Mouse (Mus musculus) MEL (cell line): ENCODE results near the gene Kcnj6. TPM values are rescaled to one million over a fixed set of nuclear protein-coding genes. Genes with fewer than 3 reads are reported as not detected.

Experiments
- DNase-seq: peaks from one replicate; pipeline ENCODE4 v3.0.0; 2011; ENCODE audit warnings: low read depth, low spot score
- H3K27ac ChIP-seq: 2 replicates; pipeline ENCODE4 v1.5.1; 2012; ENCODE audit warnings: low read depth, mild to moderate bottlenecking, control low read depth, low read length, moderate library complexity; ENCODE audit not compliant: control insufficient read depth
- H3K27me3 ChIP-seq, 2 experiments: fragments of 150-350 bp in 1 of 2; sonication (generic) in 1 of 2; 2 replicates each; pipeline ENCODE4 v1.6.1; 2012; ENCODE audit warnings: low read length in 2 of 2, mild to moderate bottlenecking in 2 of 2, improper control_type of control experiment in 1 of 2, moderate library complexity in 1 of 2; ENCODE audit not compliant: insufficient read depth in 2 of 2, control insufficient read depth in 1 of 2
- H3K36me3 ChIP-seq, 2 experiments: 2 replicates each; pipeline ENCODE4 v1.6.1; 2012 to 2014; ENCODE audit warnings: low read length in 2 of 2, improper control_type of control experiment in 1 of 2, inconsistent platforms in 1 of 2, mild to moderate bottlenecking in 1 of 2; ENCODE audit not compliant: insufficient read depth in 2 of 2, control insufficient read depth in 1 of 2
- H3K4me1 ChIP-seq, 2 experiments: fragments of 150-350 bp in 1 of 2; sonication (generic) in 1 of 2; 2 replicates each; pipeline ENCODE4 v1.6.1; 2012; ENCODE audit warnings: low read length in 2 of 2, improper control_type of control experiment in 1 of 2, mild to moderate bottlenecking in 1 of 2; ENCODE audit not compliant: insufficient read depth in 2 of 2, control insufficient read depth in 1 of 2
- H3K4me3 ChIP-seq, 2 experiments: fragments of 150-350 bp in 1 of 2; sonication (generic) in 1 of 2; 2 replicates each; pipeline ENCODE4 v1.5.1; 2012; ENCODE audit warnings: low read depth in 2 of 2, low read length in 2 of 2, mild to moderate bottlenecking in 2 of 2, moderate library complexity in 2 of 2, control low read depth in 1 of 2, improper control_type of control experiment in 1 of 2; ENCODE audit not compliant: control insufficient read depth in 1 of 2, insufficient read depth in 1 of 2
- H3K79me2 ChIP-seq: 2 replicates; pipeline ENCODE4 v1.6.1; 2012; ENCODE audit warnings: mild to moderate bottlenecking, low read length, moderate library complexity; ENCODE audit not compliant: control insufficient read depth, poor library complexity, insufficient read depth
- H3K9ac ChIP-seq: 2 replicates; pipeline ENCODE4 v1.6.1; 2012; ENCODE audit warnings: low read depth, mild to moderate bottlenecking, control low read depth, low read length, moderate library complexity; ENCODE audit not compliant: control insufficient read depth, poor library complexity, severe bottlenecking
- H3K9me3 ChIP-seq: fragments of 150-350 bp; sonication (generic); replicated peaks from 2 replicates; pipeline ENCODE4 v1.6.1; 2012; ENCODE audit warnings: mild to moderate bottlenecking, low read length, improper control_type of control experiment, moderate library complexity; ENCODE audit not compliant: insufficient read depth
- BHLHE40 ChIP-seq: IDR thresholded peaks from 2 replicates; pipeline ENCODE4 v1.6.1; 2012; ENCODE audit warnings: low read depth, mild to moderate bottlenecking, inconsistent platforms, low read length, improper control_type of control experiment, borderline replicate concordance
- EP300 ChIP-seq, 2 experiments: IDR thresholded peaks; 2 replicates each; pipeline ENCODE4 v1.6.1; 2011; ENCODE audit warnings: improper control_type of control experiment in 2 of 2, low read length in 2 of 2, low read depth in 1 of 2, mild to moderate bottlenecking in 1 of 2
- ETS1 ChIP-seq: IDR thresholded peaks from 2 replicates; pipeline ENCODE4 v1.6.1; 2012; ENCODE audit warnings: low read depth, mild to moderate bottlenecking, inconsistent platforms, low read length, improper control_type of control experiment, moderate library complexity
- GATA1 ChIP-seq: IDR thresholded peaks from 2 replicates; pipeline ENCODE4 v1.6.1; 2011; ENCODE audit warnings: low read depth, low read length, improper control_type of control experiment
- HCFC1 ChIP-seq: IDR thresholded peaks from 2 replicates; pipeline ENCODE4 v1.6.1; 2012; ENCODE audit warnings: low read depth, mild to moderate bottlenecking, inconsistent platforms, low read length, improper control_type of control experiment, moderate library complexity
- KAT2A ChIP-seq: conservative IDR thresholded peaks from 2 replicates; pipeline ENCODE4 v1.6.1; 2012; ENCODE audit warnings: low read depth, low read length, improper control_type of control experiment, inconsistent platforms
- MAFK ChIP-seq: IDR thresholded peaks from 2 replicates; pipeline ENCODE4 v1.6.1; 2011; ENCODE audit warnings: low read depth, mild to moderate bottlenecking, low read length, improper control_type of control experiment, borderline replicate concordance
- MAZ ChIP-seq: IDR thresholded peaks from 2 replicates; pipeline ENCODE4 v1.6.1; 2012; ENCODE audit warnings: low read depth, mild to moderate bottlenecking, inconsistent platforms, low read length, improper control_type of control experiment
- MXI1 ChIP-seq: IDR thresholded peaks from 2 replicates; pipeline ENCODE4 v1.6.1; 2011; ENCODE audit warnings: mild to moderate bottlenecking, low read depth, low read length, improper control_type of control experiment
- MYC ChIP-seq: IDR thresholded peaks from 2 replicates; pipeline ENCODE4 v1.6.1; 2011; ENCODE audit warnings: low read depth, mild to moderate bottlenecking, low read length, improper control_type of control experiment, moderate library complexity
- NELFE ChIP-seq: IDR thresholded peaks from 2 replicates; pipeline ENCODE4 v1.6.1; 2011; ENCODE audit warnings: low read depth, low read length, improper control_type of control experiment
- POLR2AphosphoS2 ChIP-seq: IDR thresholded peaks from 2 replicates; pipeline ENCODE4 v1.6.1; 2011; ENCODE audit warnings: low read length, improper control_type of control experiment
- POLR2AphosphoS5 ChIP-seq: IDR thresholded peaks from 2 replicates; pipeline ENCODE4 v1.6.1; 2012; ENCODE audit warnings: low read depth, borderline replicate concordance, mild to moderate bottlenecking, inconsistent platforms, low read length, moderate library complexity, mixed read lengths
- RCOR1 ChIP-seq: IDR thresholded peaks from 2 replicates; pipeline ENCODE4 v1.6.1; 2012; ENCODE audit warnings: low read depth, mild to moderate bottlenecking, inconsistent platforms, low read length, improper control_type of control experiment
- SMC3 ChIP-seq: IDR thresholded peaks from 2 replicates; pipeline ENCODE4 v1.6.1; 2011; ENCODE audit warnings: low read depth, low read length, improper control_type of control experiment
- TAL1 ChIP-seq: IDR thresholded peaks from 2 replicates; pipeline ENCODE4 v1.6.1; 2012; ENCODE audit warnings: mild to moderate bottlenecking, inconsistent platforms, low read length, moderate library complexity, mixed read lengths
- TBP ChIP-seq: IDR thresholded peaks from 2 replicates; pipeline ENCODE4 v1.8.0; 2011; ENCODE audit warnings: low read depth, low read length, improper control_type of control experiment
- TCF12 ChIP-seq: IDR thresholded peaks from 2 replicates; pipeline ENCODE4 v1.6.1; 2014; ENCODE audit warnings: low read depth, mild to moderate bottlenecking, inconsistent platforms, low read length, improper control_type of control experiment, moderate library complexity
- UBTF ChIP-seq: IDR thresholded peaks from 2 replicates; pipeline ENCODE4 v1.6.1; 2012; ENCODE audit warnings: low read depth, mild to moderate bottlenecking, inconsistent platforms, low read length, improper control_type of control experiment, moderate library complexity, borderline replicate concordance; ENCODE audit not compliant: insufficient read depth
- USF2 ChIP-seq, 2 experiments: IDR thresholded peaks; 2 replicates each; pipeline ENCODE4 v1.6.1; 2011 to 2012; ENCODE audit warnings: improper control_type of control experiment in 2 of 2, low read length in 2 of 2, borderline replicate concordance in 1 of 2, inconsistent platforms in 1 of 2, low read depth in 1 of 2, mild to moderate bottlenecking in 1 of 2; ENCODE audit not compliant: insufficient read depth in 1 of 2
- ZC3H11A ChIP-seq: IDR thresholded peaks from 2 replicates; pipeline ENCODE4 v1.6.1; 2012; ENCODE audit warnings: low read depth, mild to moderate bottlenecking, inconsistent platforms, low read length, improper control_type of control experiment
- ZKSCAN1 ChIP-seq: IDR thresholded peaks from 2 replicates; pipeline ENCODE4 v1.6.1; 2012; ENCODE audit warnings: low read depth, mild to moderate bottlenecking, inconsistent platforms, low read length, improper control_type of control experiment, moderate library complexity
- ZMIZ1 ChIP-seq: IDR thresholded peaks from 2 replicates; pipeline ENCODE4 v1.6.1; 2012; ENCODE audit warnings: low read depth, mild to moderate bottlenecking, inconsistent platforms, low read length, improper control_type of control experiment, moderate library complexity
- ZNF384 ChIP-seq: IDR thresholded peaks from 2 replicates; pipeline ENCODE4 v1.6.1; 2012; ENCODE audit warnings: low read depth, mild to moderate bottlenecking, inconsistent platforms, low read length, improper control_type of control experiment
- polyA plus RNA-seq, 2 experiments: library from polyadenylated mRNA; stranded (reverse) in 1 of 2; unstranded in 1 of 2; fragments of >175 nt in 1 of 2; fragments of >200 nt in 1 of 2; gene quantifications; 2 replicates each; pipeline versions ENCODE4 v1.2.1 to v1.2.4; 2012; ENCODE audit warnings: low replicate concordance in 2 of 2, low read depth in 1 of 2; ENCODE audit not compliant: insufficient read length in 2 of 2, insufficient read depth in 1 of 2, missing spikeins in 1 of 2
- total RNA-seq: library from RNA; depleted of rRNA; stranded (reverse); fragments of 300-350 nt; gene quantifications from 2 replicates; pipeline ENCODE4 v1.2.3, GENCODE M21; 2012

The Kcnj6 gene
- total and polyA plus RNA-seq, 3 experiments, result not detected

GRCm38 (mm10) chr16:94995542-94996131, 1.9 kb downstream of the Kcnj6 start:
- H3K27ac ChIP-seq, result no peak overlapping the region
- TF ChIP-seq UBTF (no peak), TCF12 (no peak), GATA1 (no peak), BHLHE40 (no peak), ZNF384 (no peak), HCFC1 (no peak), POLR2AphosphoS5 (no peak), POLR2AphosphoS2 (no peak), SMC3 (no peak), ZC3H11A (no peak), MAFK (no peak), MAZ (no peak)
- H3K9me3 ChIP-seq, result no peaks in the 10 kb centered on the region
- no peak overlapping the region for H3K4me3 ChIP-seq
- no peaks in the 10 kb centered on the region for H3K36me3 ChIP-seq
- H3K79me2 ChIP-seq, result no peaks in the 10 kb centered on the region
- no peaks in the 10 kb centered on the region for H3K4me1 ChIP-seq
- H3K9ac ChIP-seq, result no peak overlapping the region
- peak; percentile 61 for DNase-seq
- H3K27me3 ChIP-seq, result no peaks in the 10 kb centered on the region

- no peak for DNase-seq
- Histone ChIP-seq H3K27ac (no peak overlapping the region), H3K27me3 (no peaks in the 10 kb centered on the region), H3K79me2 (no peaks in the 10 kb centered on the region), H3K36me3 (no peaks in the 10 kb centered on the region), H3K4me1 (no peaks in the 10 kb centered on the region), H3K9me3 (no peaks in the 10 kb centered on the region), H3K9ac (no peak overlapping the region), H3K4me3 (no peak overlapping the region)
- TF ChIP-seq EP300 (IDR thresholded peaks at IDR 0.05; ENCODE audit: low read depth in 1 of 2, low read length in 2 of 2) (no peak), GATA1 (no peak), MAFK (no peak)
Observed at GRCm38 (mm10) chr16:94994924-94995323, 2.6 kb downstream of the Kcnj6 start.

- H3K9me3 ChIP-seq, result no peaks in the 10 kb centered on the region
- H3K27ac ChIP-seq, result no peak overlapping the region
- no peaks in the 10 kb centered on the region for H3K27me3 ChIP-seq
- H3K9ac ChIP-seq, result no peak overlapping the region
- no peaks in the 10 kb centered on the region for H3K4me1 ChIP-seq
- no peaks in the 10 kb centered on the region for H3K36me3 ChIP-seq
- no peaks in the 10 kb centered on the region for H3K79me2 ChIP-seq
- H3K4me3 ChIP-seq, result no peak overlapping the region
- DNase-seq, result no peak
- TF ChIP-seq POLR2AphosphoS5 (no peak), KAT2A (no peak), MXI1 (no peak), TCF12 (no peak), ZKSCAN1 (no peak), TAL1 (no peak), UBTF (no peak), TBP (no peak), ZNF384 (no peak), RCOR1 (no peak), ZC3H11A (no peak), ZMIZ1 (no peak), NELFE (no peak), MAZ (no peak), MYC (no peak), ETS1 (no peak), USF2 (IDR thresholded peaks at IDR 0.05; ENCODE audit: borderline replicate concordance in 1 of 2, insufficient read depth in 1 of 2, low read depth in 1 of 2, low read length in 2 of 2) (no peak)
Observed at GRCm38 (mm10) chr16:94994148-94994547, 3.4 kb downstream of the Kcnj6 start.
